Mouse (Mus musculus): Measurements from ENCODE around the gene Gm10964. TPM values are rescaled to one million over a fixed set of nuclear protein-coding genes. Genes with fewer than 3 reads are reported as not detected.

Gm10964 gene
- polyA plus RNA-seq, 2 experiments: not detected

DNA sequence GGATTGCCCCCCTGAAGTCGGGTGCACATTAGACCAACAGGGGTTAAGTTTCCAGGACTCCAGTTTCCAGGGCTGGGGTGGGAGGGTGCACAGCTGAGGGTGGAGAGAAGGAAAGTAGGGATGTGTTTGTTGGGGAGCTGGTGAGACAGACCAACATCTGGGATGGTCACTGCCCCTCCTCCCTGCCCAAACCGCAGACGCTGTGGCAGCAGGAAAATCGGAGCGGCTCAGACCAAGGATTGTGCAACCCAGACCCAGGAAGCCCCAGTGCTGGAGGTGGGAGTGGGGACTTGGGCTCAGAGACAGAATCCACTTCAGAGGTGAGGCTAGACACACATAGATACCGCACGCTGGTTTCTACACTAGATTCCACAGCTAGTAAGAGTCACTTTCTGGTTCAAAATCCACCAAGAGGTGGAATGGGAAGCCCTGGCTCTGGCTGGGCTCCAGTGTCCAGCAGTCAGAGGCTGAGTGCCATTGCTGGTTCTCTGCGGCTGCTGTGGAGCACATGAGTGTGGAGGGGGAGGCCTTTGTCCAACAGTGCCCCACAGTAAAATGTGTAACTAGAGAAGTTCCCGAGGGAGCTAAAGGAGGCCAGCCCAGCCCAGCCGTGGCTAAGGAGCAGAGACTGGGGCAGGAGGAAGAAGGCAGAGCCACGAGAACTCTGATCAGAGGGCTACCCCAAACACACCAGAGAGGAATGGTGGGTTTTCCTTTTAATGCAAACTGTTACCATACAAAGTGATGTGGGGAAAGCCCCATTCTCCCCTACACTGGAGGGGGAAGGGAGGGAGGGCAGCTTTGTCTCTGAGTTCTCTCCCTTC is 4.3 kb upstream of the Gm10964 start:
- H3K27me3 ChIP-seq (ENCODE audit: control insufficient read depth, insufficient read depth, low read length): no peaks in the 10 kb centered on the region
- peak overlapping the region; percentile 74 for H3K4me2 ChIP-seq (replicated peaks; ENCODE audit: low read depth, low read length, severe bottlenecking)
- H3K4me1 ChIP-seq (ENCODE audit: control insufficient read depth, insufficient read depth, low read length): peaks cover 54% of the 10 kb centered on the region
- DNase-seq (ENCODE audit: low spot score) (peak; percentile 65), ATAC-seq (ENCODE audit: low FRiP score, low read depth) (peak; percentile 20; the same call in 1 of the 2 replicates)
- peaks cover 7% of the 10 kb centered on the region; the same call in 1 of the 2 replicates for H3K36me3 ChIP-seq (ENCODE audit: control insufficient read depth, insufficient read depth, low read length)
- no peak for TF ChIP-seq POLR2A (IDR thresholded peaks at IDR 0.05; ENCODE audit: borderline replicate concordance, extremely low read depth, insufficient read depth, insufficient read length)
- no peaks in the 10 kb centered on the region for H3K9me3 ChIP-seq (ENCODE audit: control insufficient read depth, low read length)
- H3K4me3 ChIP-seq (replicated peaks; ENCODE audit: low read length): peak overlapping the region; percentile 49
- 8% methylated on average over 11 of the region's 11 CpGs for WGBS
- peak overlapping the region; percentile 44 for H3K9ac ChIP-seq (ENCODE audit: low read depth, low read length, severe bottlenecking)
- peak overlapping the region; percentile 94 for H3K27ac ChIP-seq (replicated peaks; ENCODE audit: low read depth, low read length)

DNA sequence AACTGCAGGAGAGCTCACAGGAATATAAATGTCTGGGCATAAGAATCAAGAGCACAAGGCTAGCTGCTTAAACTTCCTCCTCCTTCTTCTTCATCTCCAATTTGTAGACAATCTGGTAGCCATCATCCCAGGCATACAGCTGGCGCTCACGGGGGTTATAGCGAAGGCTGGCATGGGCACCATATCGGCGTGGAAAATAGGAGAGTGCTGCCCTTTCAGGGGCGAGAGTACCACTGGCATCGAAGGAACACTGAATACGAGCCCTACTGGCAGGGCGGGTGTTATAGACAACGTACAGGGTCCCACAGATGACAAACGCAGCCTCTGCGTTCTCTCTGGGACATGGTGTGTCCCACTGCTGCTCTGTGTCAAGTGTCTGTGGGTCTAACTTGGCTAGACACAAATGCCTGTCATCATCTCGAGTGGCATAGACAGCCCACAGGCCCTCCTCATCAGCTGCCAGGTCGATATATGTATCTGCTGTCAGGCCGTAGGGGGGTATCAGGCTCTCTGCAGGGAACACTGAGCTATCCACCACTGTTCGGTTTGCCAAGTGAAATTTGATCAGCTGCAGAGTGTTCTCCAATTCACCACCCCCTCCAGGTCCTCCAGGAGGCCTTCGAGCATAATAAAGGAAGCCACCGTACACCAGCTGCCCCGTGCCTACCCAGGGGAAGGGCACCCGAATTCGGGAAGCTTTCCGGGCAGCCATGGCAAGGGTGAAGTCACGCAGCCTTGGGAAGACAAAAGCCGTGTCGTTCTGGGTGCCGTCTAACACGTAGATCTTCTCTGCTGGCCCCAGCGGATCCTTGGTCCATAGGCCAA is 3.2 kb upstream of the Gm10964 start:
- 54% methylated on average over 28 of the region's 28 CpGs for WGBS
- peak overlapping the region; percentile 49 for H3K4me3 ChIP-seq (replicated peaks; ENCODE audit: low read length)
- no peak for ATAC-seq (ENCODE audit: low FRiP score, low read depth)
- no peak for TF ChIP-seq POLR2A (IDR thresholded peaks at IDR 0.05; ENCODE audit: borderline replicate concordance, extremely low read depth, insufficient read depth, insufficient read length)
- H3K27me3 ChIP-seq (ENCODE audit: control insufficient read depth, insufficient read depth, low read length): no peaks in the 10 kb centered on the region
- peak overlapping the region; percentile 94 for H3K27ac ChIP-seq (replicated peaks; ENCODE audit: low read depth, low read length)
- DNase-seq (ENCODE audit: low spot score): peak; percentile 30
- no peaks in the 10 kb centered on the region for H3K9me3 ChIP-seq (ENCODE audit: control insufficient read depth, low read length)
- H3K36me3 ChIP-seq (ENCODE audit: control insufficient read depth, insufficient read depth, low read length): peaks cover 7% of the 10 kb centered on the region; the same call in 1 of the 2 replicates
- peak overlapping the region; percentile 59 for H3K9ac ChIP-seq (ENCODE audit: low read depth, low read length, severe bottlenecking)
- peaks cover 54% of the 10 kb centered on the region for H3K4me1 ChIP-seq (ENCODE audit: control insufficient read depth, insufficient read depth, low read length)
- peak overlapping the region; percentile 74 for H3K4me2 ChIP-seq (replicated peaks; ENCODE audit: low read depth, low read length, severe bottlenecking)

DNA sequence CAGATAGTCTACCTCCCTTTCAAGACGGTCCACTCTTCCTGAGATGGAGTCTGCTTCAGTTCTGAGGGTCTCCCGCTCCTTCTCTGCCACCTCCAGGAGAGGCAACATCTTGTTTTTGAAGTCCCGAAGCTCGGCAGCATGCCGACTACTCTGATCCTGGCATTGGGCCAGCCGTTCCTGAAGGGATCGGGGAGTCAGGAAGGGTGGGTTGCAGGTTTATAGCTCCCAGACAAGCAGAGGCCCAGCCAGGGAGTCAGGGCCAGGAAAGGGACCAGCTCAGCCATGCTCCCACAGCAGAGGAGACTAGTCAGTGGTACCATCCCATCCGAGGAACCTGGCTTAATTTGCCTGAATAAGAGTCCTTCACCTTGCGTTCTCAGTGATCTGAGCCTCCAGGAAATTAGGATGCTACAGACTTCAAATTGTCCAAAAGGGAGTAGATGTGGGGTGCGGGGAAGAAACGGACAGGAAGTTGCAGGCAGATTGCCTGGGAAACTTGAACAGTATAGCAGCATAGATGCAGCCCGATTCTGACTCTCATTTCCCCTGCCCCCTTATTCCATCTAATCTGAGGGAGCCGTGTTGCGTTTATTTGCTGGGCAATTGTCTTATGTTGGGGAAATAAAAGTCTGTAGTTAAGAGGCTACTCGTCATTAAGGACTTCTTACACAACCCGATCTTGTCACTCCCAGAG is 2.0 kb upstream of the Gm10964 start:
- Histone ChIP-seq H3K27ac (replicated peaks; ENCODE audit: low read depth, low read length) (peak overlapping the region; percentile 94), H3K4me3 (replicated peaks; ENCODE audit: low read length) (peak overlapping the region; percentile 49), H3K4me1 (ENCODE audit: control insufficient read depth, insufficient read depth, low read length) (peaks cover 54% of the 10 kb centered on the region), H3K27me3 (ENCODE audit: control insufficient read depth, insufficient read depth, low read length) (no peaks in the 10 kb centered on the region), H3K9me3 (ENCODE audit: control insufficient read depth, low read length) (no peaks in the 10 kb centered on the region), H3K36me3 (ENCODE audit: control insufficient read depth, insufficient read depth, low read length) (peaks cover 12% of the 10 kb centered on the region), H3K4me2 (replicated peaks; ENCODE audit: low read depth, low read length, severe bottlenecking) (peak overlapping the region; percentile 74), H3K9ac (ENCODE audit: low read depth, low read length, severe bottlenecking) (peak overlapping the region; percentile 59)
- WGBS: 11% methylated on average over 16 of the region's 16 CpGs
- DNase-seq (ENCODE audit: low spot score) (peak; percentile 65), ATAC-seq (ENCODE audit: low FRiP score, low read depth) (no peak)
- no peak for TF ChIP-seq POLR2A (IDR thresholded peaks at IDR 0.05; ENCODE audit: borderline replicate concordance, extremely low read depth, insufficient read depth, insufficient read length)

- 2% methylated on average over 18 of the region's 18 CpGs for WGBS
Observed at GRCm38 (mm10) chr3:103737778-103738571, 1.2 kb upstream of the Gm10964 start, which contains the start of gene Olfml3. Gene Olfml3, minus strand, starts transcription at chr3:103738001.

More at GRCm38 (mm10) chr3:103737778-103738571, 1.2 kb upstream of the Gm10964 start, which contains the start of gene Olfml3:
- peaks cover 14% of the 10 kb centered on the region for H3K36me3 ChIP-seq (ENCODE audit: control insufficient read depth, insufficient read depth, low read length)
- no peaks in the 10 kb centered on the region for H3K27me3 ChIP-seq (ENCODE audit: control insufficient read depth, insufficient read depth, low read length)
- H3K27ac ChIP-seq (replicated peaks; ENCODE audit: low read depth, low read length): peak within 1 kb of the TSS; percentile 94
- peak; percentile 95 for DNase-seq (ENCODE audit: low spot score)
- no peaks in the 10 kb centered on the region for H3K9me3 ChIP-seq (ENCODE audit: control insufficient read depth, low read length)
- peak within 1 kb of the TSS; percentile 49 for H3K4me3 ChIP-seq (replicated peaks; ENCODE audit: low read length)
- ATAC-seq (ENCODE audit: low FRiP score, low read depth): peak; percentile 90
- peaks cover 50% of the 10 kb centered on the region for H3K4me1 ChIP-seq (ENCODE audit: control insufficient read depth, insufficient read depth, low read length)
- peak within 1 kb of the TSS; percentile 59 for H3K9ac ChIP-seq (ENCODE audit: low read depth, low read length, severe bottlenecking)
- peak; percentile 63; the same call in 1 of the 2 replicates for TF ChIP-seq POLR2A (IDR thresholded peaks at IDR 0.05; ENCODE audit: borderline replicate concordance, extremely low read depth, insufficient read depth, insufficient read length)
- peak within 1 kb of the TSS; percentile 74 for H3K4me2 ChIP-seq (replicated peaks; ENCODE audit: low read depth, low read length, severe bottlenecking)

Measured in limb, embryonic 14.5 days (tissue).